Mouse (Mus musculus): ENCODE measurements around the gene Scarf1. TPM values are rescaled to one million over a fixed set of nuclear protein-coding genes. Genes with fewer than 3 reads are reported as not detected.

Gene Scarf1
- polyA plus RNA-seq, 1 experiment: 12.3 TPM

DNA sequence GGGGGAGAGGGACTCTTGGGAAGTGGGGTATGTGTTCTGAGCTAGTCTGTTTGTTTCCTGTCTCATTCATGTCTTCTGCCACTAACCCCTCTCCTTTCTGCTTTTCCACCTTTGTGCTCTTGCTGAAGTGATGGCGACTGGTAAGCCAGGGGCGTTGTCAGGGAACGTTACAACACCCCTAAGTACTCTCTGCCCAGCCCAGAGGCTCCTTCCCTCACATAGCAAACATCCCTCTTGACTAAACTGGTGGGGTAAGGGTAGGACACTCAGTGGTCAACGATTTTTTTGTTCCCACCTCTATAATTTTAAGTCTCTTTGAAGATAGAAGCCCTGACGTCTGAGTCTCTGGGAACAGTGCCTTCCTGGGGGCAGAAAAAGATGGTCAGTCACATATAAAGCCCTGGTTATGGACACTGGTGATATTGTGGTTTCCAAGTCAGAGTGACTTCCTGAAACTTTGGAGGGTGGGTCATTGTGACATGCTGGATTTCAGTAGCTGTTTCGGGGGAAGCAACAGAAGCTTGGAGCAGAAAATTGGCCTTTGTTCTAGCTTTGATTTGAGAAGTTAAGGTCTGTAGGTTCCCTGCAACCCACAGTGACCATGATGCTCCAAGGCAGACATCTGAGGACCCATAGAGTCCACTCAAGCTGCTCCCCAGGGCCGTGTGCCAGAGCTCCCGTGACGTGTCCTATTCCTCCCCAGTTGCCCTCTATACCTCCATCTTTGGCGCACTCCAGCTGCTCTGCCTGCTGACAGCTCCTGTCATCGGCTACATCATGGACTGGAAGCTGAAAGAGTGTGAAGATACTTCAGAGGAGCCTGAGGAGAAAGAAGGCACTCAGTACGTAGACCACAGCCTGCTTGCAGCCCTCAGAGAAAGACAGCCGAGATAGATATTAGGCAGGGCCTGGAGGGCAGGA, 53.2 kb downstream of the Scarf1 start:
- Histone ChIP-seq H3K4me3 (ENCODE audit: low read depth, low read length) (no peak overlapping the region), H3K27me3 (ENCODE audit: control insufficient read depth, insufficient read depth, low read length) (no peaks in the 10 kb centered on the region), H3K4me1 (ENCODE audit: control insufficient read depth, insufficient read depth, insufficient read length, low read length) (peaks cover 67% of the 10 kb centered on the region), H3K36me3 (ENCODE audit: control insufficient read depth, insufficient read depth, low read length) (peaks cover 81% of the 10 kb centered on the region), H3K27ac (ENCODE audit: insufficient read depth, low read depth, low read length) (peak overlapping the region; percentile 81)
- 55% methylated on average over 13 of the region's 13 CpGs for WGBS
- TF ChIP-seq POLR2A (IDR thresholded peaks at IDR 0.05; ENCODE audit: low read depth, low read length) (no peak; the same call in 1 of the 2 replicates), CTCF (IDR thresholded peaks at IDR 0.05; ENCODE audit: extremely low read depth, insufficient read length, insufficient replicate concordance, low read depth, low read length) (no peak)

DNA sequence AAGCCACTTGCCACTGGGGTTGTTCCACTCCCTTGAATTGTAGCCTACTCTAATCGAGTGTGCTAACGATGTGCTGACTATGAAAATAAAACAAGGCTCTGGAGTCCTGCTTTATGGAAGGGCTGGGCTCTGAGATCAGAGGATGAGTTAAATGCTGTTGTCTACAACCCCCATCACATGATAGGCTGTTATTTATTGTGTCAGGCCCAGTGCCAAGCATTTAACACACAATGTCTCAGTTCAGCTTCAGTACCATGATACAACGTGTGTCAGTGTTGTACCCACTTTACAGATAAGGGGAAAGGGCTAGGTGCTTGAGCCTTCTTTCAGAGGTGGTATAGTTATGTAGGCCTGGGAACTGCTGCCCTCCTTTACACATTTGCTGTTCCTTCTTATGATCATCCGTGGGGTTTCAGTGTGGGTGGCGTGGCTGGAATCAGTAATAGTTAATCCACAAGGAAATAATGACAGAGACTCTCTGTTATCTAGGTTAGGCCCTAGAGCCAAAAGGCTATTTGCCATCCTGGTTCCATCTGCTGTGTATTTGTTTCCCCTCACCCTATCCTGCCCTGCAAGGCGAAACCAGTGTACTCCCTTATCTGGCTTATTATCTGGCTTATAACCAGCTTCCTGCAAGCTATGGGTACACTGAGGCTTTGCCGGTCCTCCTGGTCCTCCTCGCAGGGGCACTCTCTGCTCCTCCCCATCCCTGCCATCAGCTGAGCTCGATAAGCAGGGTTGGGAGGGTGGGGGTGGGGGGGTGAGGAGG, 54.2 kb downstream of the Scarf1 start:
- no peak overlapping the region for H3K4me3 ChIP-seq (ENCODE audit: low read depth, low read length)
- WGBS: 22% methylated on average over 9 of the region's 9 CpGs
- H3K27ac ChIP-seq (ENCODE audit: insufficient read depth, low read depth, low read length): peak overlapping the region; percentile 83
- H3K4me1 ChIP-seq (ENCODE audit: control insufficient read depth, insufficient read depth, insufficient read length, low read length): peaks cover 66% of the 10 kb centered on the region
- no peak for TF ChIP-seq CTCF (IDR thresholded peaks at IDR 0.05; ENCODE audit: extremely low read depth, insufficient read length, insufficient replicate concordance, low read depth, low read length)
- TF ChIP-seq POLR2A (IDR thresholded peaks at IDR 0.05; ENCODE audit: low read depth, low read length): no peak
- peaks cover 84% of the 10 kb centered on the region for H3K36me3 ChIP-seq (ENCODE audit: control insufficient read depth, insufficient read depth, low read length)
- H3K27me3 ChIP-seq (ENCODE audit: control insufficient read depth, insufficient read depth, low read length): no peaks in the 10 kb centered on the region

DNA sequence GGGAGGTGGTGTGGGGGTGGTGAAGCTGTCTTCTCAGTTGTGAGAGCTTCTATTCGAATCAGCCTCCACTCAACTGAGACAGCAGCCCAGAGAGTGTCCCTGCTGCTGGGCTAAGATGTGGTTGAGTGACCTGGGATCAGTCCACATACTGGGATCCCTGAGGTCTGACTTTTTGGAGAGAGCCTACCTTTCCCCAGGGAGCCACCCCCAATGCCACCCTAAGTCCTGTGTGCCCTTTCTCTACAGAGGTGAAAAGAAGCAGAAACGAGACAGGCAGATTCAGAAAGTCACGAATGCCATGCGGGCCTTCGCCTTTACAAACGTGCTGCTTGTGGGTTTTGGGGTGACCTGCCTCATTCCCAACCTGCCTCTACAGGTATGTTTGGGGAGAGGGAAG, 54.8 kb downstream of the Scarf1 start:
- peaks cover 66% of the 10 kb centered on the region for H3K4me1 ChIP-seq (ENCODE audit: control insufficient read depth, insufficient read depth, insufficient read length, low read length)

DNA sequence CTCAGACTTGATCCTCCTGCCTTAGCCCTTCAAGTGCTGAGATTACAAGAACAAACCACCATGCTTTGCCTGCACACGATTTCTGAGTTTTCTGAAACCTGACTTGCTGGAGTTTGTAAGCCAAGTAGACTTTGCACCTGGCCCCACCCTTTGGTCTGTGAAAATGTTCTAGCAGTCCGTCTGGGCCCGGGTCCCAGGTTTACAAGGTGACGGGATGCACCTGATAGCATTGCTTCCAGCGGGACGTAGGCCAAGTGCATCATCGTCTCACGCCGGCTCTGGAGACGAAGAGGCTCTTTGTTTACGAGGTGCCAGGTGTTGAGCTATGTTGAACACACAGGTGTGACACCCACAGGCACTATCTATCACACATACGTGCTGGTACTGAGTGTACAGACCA, 55.6 kb downstream of the Scarf1 start:
- TF ChIP-seq POLR2A (IDR thresholded peaks at IDR 0.05; ENCODE audit: low read depth, low read length): no peak
- TF ChIP-seq CTCF (IDR thresholded peaks at IDR 0.05; ENCODE audit: extremely low read depth, insufficient read length, insufficient replicate concordance, low read depth, low read length): no peak

More for the DNA sequence above, 54.8 kb downstream of the Scarf1 start:
- TF ChIP-seq CTCF (IDR thresholded peaks at IDR 0.05; ENCODE audit: extremely low read depth, insufficient read length, insufficient replicate concordance, low read depth, low read length) (no peak), POLR2A (IDR thresholded peaks at IDR 0.05; ENCODE audit: low read depth, low read length) (no peak)
- Histone ChIP-seq H3K27ac (ENCODE audit: insufficient read depth, low read depth, low read length) (peak overlapping the region; percentile 91), H3K4me3 (ENCODE audit: low read depth, low read length) (no peak overlapping the region), H3K27me3 (ENCODE audit: control insufficient read depth, insufficient read depth, low read length) (no peaks in the 10 kb centered on the region), H3K36me3 (ENCODE audit: control insufficient read depth, insufficient read depth, low read length) (peaks cover 82% of the 10 kb centered on the region)
- 58% methylated on average over 6 of the region's 6 CpGs for WGBS

DNA sequence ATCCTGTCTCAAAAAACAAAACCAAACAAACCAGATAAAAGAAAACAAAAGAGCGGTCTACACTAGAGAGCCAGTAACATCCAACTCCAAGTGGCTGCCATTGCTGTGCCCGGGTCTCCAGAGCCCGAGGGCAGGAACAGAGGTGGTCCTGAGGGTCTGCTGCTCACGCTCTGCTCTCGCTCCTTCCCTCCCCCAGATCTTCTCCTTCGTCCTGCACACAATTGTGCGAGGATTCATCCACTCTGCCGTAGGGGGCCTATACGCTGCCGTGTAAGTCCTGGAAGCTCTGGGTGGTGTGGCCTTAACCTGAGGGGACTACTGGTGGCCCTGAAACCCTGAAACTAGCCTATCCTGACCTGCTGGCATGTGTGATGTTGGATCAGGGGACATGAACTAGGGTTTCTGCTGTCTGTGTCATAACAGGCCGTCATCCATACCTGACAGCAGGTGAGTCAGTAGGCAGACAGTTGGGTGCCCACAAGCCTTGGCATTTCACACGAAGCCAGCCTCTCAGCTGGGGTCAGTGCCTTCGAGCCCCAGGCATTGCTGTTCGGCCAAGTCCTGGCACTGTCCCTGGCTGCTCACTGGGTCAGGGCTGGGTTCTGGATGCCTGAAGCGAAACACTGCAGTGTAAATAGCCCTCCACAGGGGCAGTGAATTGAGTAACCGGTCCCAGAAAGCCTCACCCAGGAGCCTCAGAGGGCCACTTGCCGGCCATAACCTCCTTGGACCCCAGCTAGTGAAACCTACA, 57.2 kb downstream of the Scarf1 start:
- WGBS: 86% methylated on average over 17 of the region's 17 CpGs
- H3K36me3 ChIP-seq (ENCODE audit: control insufficient read depth, insufficient read depth, low read length): peaks cover 64% of the 10 kb centered on the region
- TF ChIP-seq CTCF (IDR thresholded peaks at IDR 0.05; ENCODE audit: extremely low read depth, insufficient read length, insufficient replicate concordance, low read depth, low read length) (no peak), POLR2A (IDR thresholded peaks at IDR 0.05; ENCODE audit: low read depth, low read length) (no peak)
- no peak overlapping the region for H3K4me3 ChIP-seq (ENCODE audit: low read depth, low read length)
- no peaks in the 10 kb centered on the region for H3K27me3 ChIP-seq (ENCODE audit: control insufficient read depth, insufficient read depth, low read length)
- H3K27ac ChIP-seq (ENCODE audit: insufficient read depth, low read depth, low read length): peak overlapping the region; percentile 23; the same call in 1 of the 2 replicates
- H3K4me1 ChIP-seq (ENCODE audit: control insufficient read depth, insufficient read depth, insufficient read length, low read length): peaks cover 53% of the 10 kb centered on the region

More for the DNA sequence above, 55.6 kb downstream of the Scarf1 start:
- H3K36me3 ChIP-seq (ENCODE audit: control insufficient read depth, insufficient read depth, low read length): peaks cover 78% of the 10 kb centered on the region
- peaks cover 59% of the 10 kb centered on the region for H3K4me1 ChIP-seq (ENCODE audit: control insufficient read depth, insufficient read depth, insufficient read length, low read length)
- no peaks in the 10 kb centered on the region for H3K27me3 ChIP-seq (ENCODE audit: control insufficient read depth, insufficient read depth, low read length)
- H3K27ac ChIP-seq (ENCODE audit: insufficient read depth, low read depth, low read length): peak overlapping the region; percentile 91
- H3K4me3 ChIP-seq (ENCODE audit: low read depth, low read length): no peak overlapping the region
- WGBS: 20% methylated on average over 12 of the region's 12 CpGs

DNA sequence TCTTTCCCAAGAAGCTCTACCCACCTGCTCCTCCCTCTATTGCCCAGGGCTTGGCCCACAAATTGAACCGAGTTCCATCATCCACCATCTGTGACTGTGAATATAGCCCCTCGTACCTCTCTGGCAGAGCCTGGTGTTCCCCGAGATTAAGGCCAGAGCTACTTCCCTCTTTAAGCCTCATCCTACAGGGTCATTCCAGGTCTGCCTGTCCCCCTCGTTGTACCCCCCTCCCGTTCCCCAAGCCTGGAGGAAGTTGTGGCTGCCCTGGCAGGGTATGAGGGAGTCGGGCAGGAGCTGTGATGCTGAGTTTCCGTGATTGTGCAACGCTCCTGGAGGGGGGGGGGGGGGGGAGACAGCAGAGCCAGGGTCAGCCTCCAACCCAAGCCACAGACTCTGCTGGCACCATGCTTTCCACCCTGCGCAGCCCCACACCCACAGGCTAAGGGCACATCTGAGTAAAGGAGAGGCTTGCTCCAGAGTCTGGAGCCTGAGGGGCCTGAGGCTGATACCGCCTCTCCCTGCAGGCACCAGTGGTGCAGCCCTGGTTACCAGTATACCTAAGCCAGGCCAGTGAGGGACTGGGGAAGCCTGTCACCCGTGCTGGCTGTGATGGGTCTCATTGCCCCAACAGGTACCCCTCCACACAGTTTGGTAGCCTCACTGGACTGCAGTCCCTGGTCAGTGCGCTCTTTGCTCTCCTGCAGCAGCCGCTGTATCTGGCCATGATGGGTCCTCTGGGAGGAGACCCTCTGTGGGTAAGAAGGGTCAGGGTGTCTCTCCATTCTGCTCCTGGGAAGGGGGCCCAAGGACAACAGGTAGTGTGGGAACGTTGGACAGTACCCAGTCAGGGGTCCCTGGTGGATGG, 58.0 kb downstream of the Scarf1 start:
- TF ChIP-seq POLR2A (IDR thresholded peaks at IDR 0.05; ENCODE audit: low read depth, low read length): no peak
- no peak for TF ChIP-seq CTCF (IDR thresholded peaks at IDR 0.05; ENCODE audit: extremely low read depth, insufficient read length, insufficient replicate concordance, low read depth, low read length)
- Histone ChIP-seq H3K36me3 (ENCODE audit: control insufficient read depth, insufficient read depth, low read length) (peaks cover 57% of the 10 kb centered on the region), H3K4me3 (ENCODE audit: low read depth, low read length) (no peak overlapping the region), H3K27ac (ENCODE audit: insufficient read depth, low read depth, low read length) (peak overlapping the region; percentile 23), H3K27me3 (ENCODE audit: control insufficient read depth, insufficient read depth, low read length) (no peaks in the 10 kb centered on the region), H3K4me1 (ENCODE audit: control insufficient read depth, insufficient read depth, insufficient read length, low read length) (peaks cover 48% of the 10 kb centered on the region)
- 30% methylated on average over 14 of the region's 14 CpGs for WGBS
